Mouse (Mus musculus) duodenum, adult 2 months (tissue): ENCODE results near the gene Vmn1r218. TPM values are rescaled to one million over a fixed set of nuclear protein-coding genes. Genes with fewer than 3 reads are reported as not detected.

Source experiments
- polyA plus RNA-seq: library from polyadenylated mRNA; depleted of rRNA; stranded (reverse); fragments of >200 nt; gene quantifications from 2 replicates; pipeline ENCODE4 v1.2.3, GENCODE M21; 2012; ENCODE audit warnings: low replicate concordance; rRNA removed

The Vmn1r218 gene
- polyA plus RNA-seq = not detected in 2 replicates

DNA sequence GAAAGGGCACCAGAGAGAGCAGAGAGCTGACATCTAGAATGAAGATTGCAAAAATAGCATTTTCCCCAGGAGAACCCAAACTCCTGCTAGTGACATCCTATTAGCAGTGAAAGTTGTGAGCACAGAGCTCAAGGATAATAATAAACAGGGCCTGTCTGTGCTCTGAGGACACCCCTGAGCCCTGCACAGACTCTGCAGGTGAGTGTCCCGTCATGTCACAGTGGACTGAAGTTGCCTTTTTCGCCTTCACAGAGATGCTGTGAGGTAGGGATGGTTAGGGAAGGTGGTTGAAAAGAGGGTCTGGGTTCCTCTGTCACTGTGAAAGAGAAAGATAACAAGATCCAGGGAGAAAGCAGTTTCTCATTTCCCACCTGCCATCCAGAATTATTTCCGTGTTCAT, at the start of gene Vmn1r218:
Gene Vmn1r218, plus strand, starts transcription at position 57 of the 400 bp plus-strand sequence.

DNA sequence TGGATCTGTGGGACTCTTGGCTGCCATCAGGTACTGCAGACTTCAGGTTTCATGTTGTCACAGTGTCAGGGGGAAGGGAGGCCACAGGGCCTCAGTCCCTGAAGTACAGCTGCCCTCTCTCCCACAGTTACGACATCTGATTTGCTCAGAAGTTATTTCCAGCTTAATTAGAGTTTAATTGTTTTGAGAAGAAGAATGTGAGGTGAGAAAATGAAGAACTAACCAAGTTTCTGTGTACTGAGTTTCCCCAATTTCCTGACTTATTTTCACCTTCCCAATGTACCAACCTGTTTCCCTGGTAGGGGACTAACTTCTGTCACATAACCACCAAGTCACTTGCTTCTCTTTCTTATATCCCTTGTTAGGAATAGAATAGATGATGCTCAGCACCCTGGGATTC, 14.8 kb upstream of the Vmn1r218 start, which contains the start of gene Vmn1r217:
Gene Vmn1r217, minus strand, starts transcription at position 101 of the 400 bp plus-strand sequence.

DNA sequence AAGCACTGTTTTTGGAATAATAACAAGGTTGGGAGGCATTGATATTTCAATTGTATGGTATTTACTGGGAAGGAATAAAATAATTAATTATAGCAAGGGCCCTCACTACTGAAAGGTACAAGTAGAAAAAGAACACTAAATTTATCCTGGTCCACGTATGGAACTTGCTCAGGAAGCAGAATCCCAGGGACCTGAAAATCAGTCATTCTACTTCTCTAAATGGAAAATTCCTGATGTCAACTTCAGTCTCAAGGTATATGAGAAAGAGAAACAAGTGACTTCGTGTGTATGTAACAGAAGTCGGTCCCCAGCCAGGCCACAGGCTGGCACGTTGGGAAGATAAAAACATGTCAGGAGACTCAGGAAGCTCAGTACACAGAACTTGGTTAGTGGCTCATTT, 26.1 kb downstream of the Vmn1r218 start, which contains the start of gene Vmn1r219:
Gene Vmn1r219, plus strand, starts transcription at position 301 of the 400 bp plus-strand sequence.

DNA sequence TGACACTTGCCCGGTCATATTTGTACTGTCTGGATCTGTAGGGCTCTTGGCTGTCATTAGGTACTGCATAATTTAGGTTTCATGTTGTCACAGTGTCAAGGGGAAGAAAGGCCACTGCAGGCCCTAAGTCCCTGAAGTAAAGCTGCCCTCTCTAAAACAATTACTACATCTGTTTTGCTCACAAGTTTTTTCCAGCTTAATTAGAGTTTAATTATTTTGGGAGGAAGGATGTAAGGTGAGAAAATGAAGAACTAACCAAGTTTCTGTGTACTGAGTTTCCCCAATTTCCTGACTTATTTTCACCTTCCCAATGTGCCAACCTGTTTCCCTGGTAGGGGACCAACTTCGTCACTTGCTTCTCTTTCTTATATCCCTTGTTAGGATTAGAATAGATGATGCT, 54.9 kb downstream of the Vmn1r218 start, which contains the start of gene Vmn1r220:
Gene Vmn1r220, minus strand, starts transcription at position 101 of the 400 bp plus-strand sequence.

Other genes with a start within 250 kb of the Vmn1r218 start
- not detected in 2 replicates for gene Vmn1r212, start 248.9 kb upstream of the Vmn1r218 start, polyA plus RNA-seq
- not detected in 2 replicates for gene Vmn1r213, start 125.5 kb upstream of the Vmn1r218 start, polyA plus RNA-seq
- gene Vmn1r214, start 102.7 kb upstream of the Vmn1r218 start, polyA plus RNA-seq = not detected in 2 replicates
- gene Vmn1r215, start 65.1 kb upstream of the Vmn1r218 start, polyA plus RNA-seq = not detected in 2 replicates
- not detected in 2 replicates for gene Vmn1r217, start 14.9 kb upstream of the Vmn1r218 start, polyA plus RNA-seq
- not detected in 2 replicates for gene Vmn1r219, start 26.2 kb downstream of the Vmn1r218 start, polyA plus RNA-seq
- gene Vmn1r220, start 54.8 kb downstream of the Vmn1r218 start, polyA plus RNA-seq = not detected in 2 replicates
- not detected in 2 replicates for gene Vmn1r221, start 81.0 kb downstream of the Vmn1r218 start, polyA plus RNA-seq
- gene Vmn1r222, start 102.8 kb downstream of the Vmn1r218 start, polyA plus RNA-seq = not detected in 2 replicates
- gene Vmn1r223, start 114.0 kb downstream of the Vmn1r218 start, polyA plus RNA-seq = not detected in 2 replicates
- gene Zfp322a, start 236.1 kb downstream of the Vmn1r218 start, polyA plus RNA-seq = 0.09 and 0.11 TPM in 2 replicates